Comparison of ENCODE assay signal across 13 mouse cellular contexts in the genomic region with DNA sequence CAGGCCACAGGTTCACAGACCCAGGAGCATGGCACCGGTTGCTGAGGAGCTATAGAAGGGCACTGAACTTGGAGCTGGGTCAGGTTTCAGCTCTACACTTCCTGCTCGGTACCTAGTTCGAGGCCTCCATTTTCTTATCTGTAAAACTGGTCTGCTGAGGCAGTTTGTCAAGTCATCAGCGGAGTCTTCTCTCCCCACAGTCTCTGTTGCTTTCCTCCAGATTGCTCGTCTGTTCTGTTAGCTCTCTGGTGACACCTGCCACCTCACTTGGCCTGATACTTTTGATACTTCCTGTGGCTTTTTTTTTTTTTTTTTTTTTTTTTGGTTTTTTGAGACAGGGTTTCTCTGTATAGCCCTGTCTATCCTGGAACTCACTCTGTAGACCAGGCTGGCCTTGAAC.
DNase-seq lines count a peak whose midpoint lies in the region; ATAC-seq and TF ChIP-seq lines count a peak whose summit lies in the region.
"Had no signal": no experiment of that assay in that cellular context is flagged by ENCODE, and none has a peak within 500 bp of the region (broad histone marks: within the 10 kb centered on the region; RNA-seq: fewer than 3 reads in every experiment).

No protein-coding gene starts in this region.

- peak; percentile 74 for TF ChIP-seq EP300 in liver, embryonic 14.5 days (IDR thresholded peaks at IDR 0.05; ENCODE audit: low read depth)

- no peak for TF ChIP-seq CTCF in thymus, adult 2 months (IDR thresholded peaks at IDR 0.05; ENCODE audit: borderline replicate concordance, control insufficient read depth, extremely low read depth, insufficient read depth, low read length, poor library complexity)
- no peak for TF ChIP-seq CTCF in liver, embryonic 14.5 days (IDR thresholded peaks at IDR 0.05; ENCODE audit: low read depth)

- H3K9ac ChIP-seq in heart, embryonic 16.5 days (ENCODE audit: low read length): peak overlapping the region; percentile 51
- H3K9ac ChIP-seq in liver, embryonic 14.5 days (replicated peaks): no peak overlapping the region; the same call in 1 of the 2 replicates
- H3K9ac ChIP-seq: embryonic facial prominence, embryonic 15.5 days; intestine, embryonic 15.5 days; limb, embryonic 13.5 days had no signal

- H3K9me3 ChIP-seq in heart, embryonic 16.5 days (replicated peaks; ENCODE audit: control insufficient read depth, low read length): peaks cover 4% of the 10 kb centered on the region; the same call in 1 of the 2 replicates
- no peaks in the 10 kb centered on the region for H3K9me3 ChIP-seq in liver, embryonic 14.5 days (ENCODE audit: control insufficient read depth, low read length)
- H3K9me3 ChIP-seq: embryonic facial prominence, embryonic 15.5 days; intestine, embryonic 15.5 days; limb, embryonic 13.5 days had no signal

- H3K4me1 ChIP-seq in heart, embryonic 16.5 days (ENCODE audit: control insufficient read depth, insufficient read depth, low read length): peaks cover 26% of the 10 kb centered on the region
- H3K4me1 ChIP-seq in thymus, adult 2 months (replicated peaks; ENCODE audit: control insufficient read depth, insufficient read depth, low read length): peaks cover 20% of the 10 kb centered on the region
- peaks cover 8 to 27% of the 10 kb centered on the region in 2 experiments; a peak in 3 of 4 replicates for H3K4me1 ChIP-seq in liver, embryonic 14.5 days (replicated peaks; ENCODE audit: control insufficient read depth in 2 of 2, insufficient read depth in 2 of 2, low read length in 1 of 2)

- H3K27me3 ChIP-seq in heart, embryonic 16.5 days (ENCODE audit: control insufficient read depth, insufficient read depth, low read length): no peaks in the 10 kb centered on the region
- H3K27me3 ChIP-seq in thymus, adult 2 months (ENCODE audit: control insufficient read depth, insufficient read depth, low read length): no peaks in the 10 kb centered on the region
- H3K27me3 ChIP-seq in liver, embryonic 14.5 days (ENCODE audit: control insufficient read depth, insufficient read depth, low read length): no peaks in the 10 kb centered on the region
- H3K27me3 ChIP-seq: embryonic facial prominence, embryonic 15.5 days; intestine, embryonic 15.5 days had no signal

- H3K4me2 ChIP-seq in heart, embryonic 16.5 days (ENCODE audit: low read depth, low read length): no peak overlapping the region
- no peak overlapping the region; the same call in 1 of the 2 replicates for H3K4me2 ChIP-seq in liver, embryonic 14.5 days (ENCODE audit: low read depth)
- H3K4me2 ChIP-seq: embryonic facial prominence, embryonic 15.5 days; intestine, embryonic 15.5 days; limb, embryonic 13.5 days had no signal

- intact Hi-C loops in heart, postnatal 36 days (cut with DNase I): no loop called here

- no peak for ATAC-seq in heart, embryonic 16.5 days (replicated peaks; ENCODE audit: extremely low read depth, insufficient read depth, low FRiP score)
- ATAC-seq in liver, embryonic 14.5 days (ENCODE audit: insufficient read depth): peak; percentile 78
- ATAC-seq: intestine, embryonic 15.5 days had no signal

- no peak for TF ChIP-seq POLR2A in thymus, adult 2 months (IDR thresholded peaks at IDR 0.05; ENCODE audit: control insufficient read depth, extremely low read depth, insufficient read depth, low read length, poor library complexity)

- no peaks in the 10 kb centered on the region; the same call in 1 of the 2 replicates for H3K36me3 ChIP-seq in heart, embryonic 16.5 days (ENCODE audit: control insufficient read depth, insufficient read depth)
- H3K36me3 ChIP-seq in thymus, adult 2 months (ENCODE audit: control insufficient read depth, insufficient read depth, low read length): no peaks in the 10 kb centered on the region
- no peaks in the 10 kb centered on the region for H3K36me3 ChIP-seq in liver, embryonic 14.5 days (replicated peaks; ENCODE audit: control insufficient read depth, insufficient read depth, low read depth)
- H3K36me3 ChIP-seq: embryonic facial prominence, embryonic 15.5 days; intestine, embryonic 15.5 days; limb, embryonic 13.5 days had no signal

- no peak for DNase-seq in heart, postnatal 36 days
- DNase-seq in thymus, adult 2 months: peak; percentile 13
- DNase-seq in thymus, adult 18-20 months: no peak
- peak in 2 of 3 experiments; percentile 20 to 44 for DNase-seq in liver, embryonic 14.5 days (ENCODE audit: low read depth in 3 of 3, low spot score in 3 of 3)
- no peak for DNase-seq in spleen, postnatal 10 days (ENCODE audit: low spot score in 2 of 2)
- DNase-seq in right cerebral cortex, postnatal 4 days: no peak
- DNase-seq: adrenal gland, adult 2 months; kidney, postnatal 14 days; layer of hippocampus, postnatal 36 days had no signal

- 60% methylated on average over 5 of the region's 5 CpGs for whole genome bisulfite sequencing in heart, embryonic 16.5 days
- WGBS in thymus, adult 2 months: 9% methylated on average over 5 of the region's 5 CpGs
- WGBS in liver, embryonic 14.5 days (ENCODE audit: insufficient replicate concordance): 5% methylated on average over 5 of the region's 5 CpGs

- no peak overlapping the region for H3K4me3 ChIP-seq in heart, embryonic 16.5 days (ENCODE audit: low read length)
- H3K4me3 ChIP-seq in thymus, adult 2 months (ENCODE audit: control insufficient read depth, insufficient read depth, low read length): no peak overlapping the region
- H3K4me3 ChIP-seq in liver, embryonic 14.5 days (ENCODE audit: insufficient read depth in 1 of 2, low read depth in 2 of 2, low read length in 2 of 2): no peak overlapping the region
- H3K4me3 ChIP-seq: embryonic facial prominence, embryonic 15.5 days; intestine, embryonic 15.5 days; limb, embryonic 13.5 days had no signal

- H3K27ac ChIP-seq in heart, embryonic 16.5 days (ENCODE audit: low read length): peak overlapping the region; percentile 65
- H3K27ac ChIP-seq in thymus, adult 2 months (ENCODE audit: control insufficient read depth, insufficient read depth, low read length): peak overlapping the region; percentile 21; the same call in 1 of the 2 replicates
- no peak overlapping the region for H3K27ac ChIP-seq in liver, embryonic 14.5 days
- H3K27ac ChIP-seq: embryonic facial prominence, embryonic 15.5 days; intestine, embryonic 15.5 days; limb, embryonic 13.5 days had no signal

Comparison
In these comparisons a context has a peak if more than half of its experiments do, and no peak if none do; other contexts are left out.
1. DNase-seq: peak in thymus, adult 2 months (single experiment) and liver, embryonic 14.5 days (2 of 3); none in heart, postnatal 36 days (0 of 2), thymus, adult 18-20 months (0 of 2), spleen, postnatal 10 days (0 of 2) and right cerebral cortex, postnatal 4 days (single experiment).